Mouse (Mus musculus) neural tube, embryonic 11.5 days (tissue): Measurements from ENCODE around the gene Mrpl41. TPM values are rescaled to one million over a fixed set of nuclear protein-coding genes. Genes with fewer than 3 reads are reported as not detected.
"Not testable (repeated sequence)": the region's sequence is repeated elsewhere in the genome, so short reads cannot be mapped to it uniquely, and the experiment has no call there.

ENCODE experiments used
- ATAC-seq: fragments of 200-750 bp; cut with Nextera tagmentation; 2 replicates; pipeline ENCODE4 v1.8.0; 2017; ENCODE audit warnings: moderate number of reproducible peaks, mild to moderate bottlenecking, moderate TSS enrichment, moderate library complexity; ENCODE audit not compliant: insufficient read depth, low FRiP score, low TSS enrichment
- DNase-seq: peaks from one replicate; pipeline ENCODE4 v3.0.0-alpha.2; 2015; ENCODE audit warnings: low spot score
- H3K27ac ChIP-seq: fragments of 300-500 bp; sonication (generic); 2 replicates; pipeline ENCODE4 v1.5.1; 2014; ENCODE audit warnings: low read depth, mild to moderate bottlenecking, low read length
- H3K27me3 ChIP-seq: fragments of 300-500 bp; sonication (generic); 2 replicates; pipeline ENCODE4 v1.6.1; 2014; ENCODE audit warnings: mild to moderate bottlenecking, low read length, mixed read lengths; ENCODE audit not compliant: control insufficient read depth, insufficient read depth
- H3K36me3 ChIP-seq: fragments of 300-500 bp; sonication (generic); 2 replicates; pipeline ENCODE4 v1.6.1; 2014; ENCODE audit warnings: mild to moderate bottlenecking, low read length, moderate library complexity, mixed read lengths; ENCODE audit not compliant: control insufficient read depth, insufficient read depth
- H3K4me1 ChIP-seq: fragments of 300-500 bp; sonication (generic); 2 replicates; pipeline ENCODE4 v1.6.1; 2014; ENCODE audit warnings: low read length, mixed read lengths; ENCODE audit not compliant: control insufficient read depth, insufficient read depth
- H3K4me2 ChIP-seq: fragments of 300-500 bp; sonication (generic); 2 replicates; pipeline ENCODE4 v1.6.1; 2014; ENCODE audit warnings: low read depth, mild to moderate bottlenecking, moderate library complexity
- H3K4me3 ChIP-seq: fragments of 300-500 bp; sonication (generic); 2 replicates; pipeline ENCODE4 v1.5.1; 2014; ENCODE audit warnings: low read depth, low read length
- H3K9ac ChIP-seq: fragments of 300-500 bp; sonication (generic); 2 replicates; pipeline ENCODE4 v1.6.1; 2014; ENCODE audit warnings: mild to moderate bottlenecking, low read length
- H3K9me3 ChIP-seq: fragments of 300-500 bp; sonication (generic); 2 replicates; pipeline ENCODE4 v1.6.1; 2016; ENCODE audit warnings: low read length; ENCODE audit not compliant: control insufficient read depth
- WGBS: fragments of 180-500 bp; shearing (Covaris S2); extraction: QIAGEN DNeasy Blood & Tissue Kit; methylation state at CpG from one replicate; pipeline ENCODE4 v1.1.7; 2014; 5-methylcytosine and 5-hydroxymethylcytosine counted together
- polyA plus RNA-seq: library from polyadenylated mRNA; unstranded; fragments of >200 nt; fragmentation: Nextera tagmentation; extraction: Ambion mirVana; gene quantifications from 2 replicates; pipeline ENCODE4 v1.2.1, GENCODE M21; 2014

Gene Mrpl41
- polyA plus RNA-seq, 1 experiment from 2014 or later, result 147 TPM

DNA sequence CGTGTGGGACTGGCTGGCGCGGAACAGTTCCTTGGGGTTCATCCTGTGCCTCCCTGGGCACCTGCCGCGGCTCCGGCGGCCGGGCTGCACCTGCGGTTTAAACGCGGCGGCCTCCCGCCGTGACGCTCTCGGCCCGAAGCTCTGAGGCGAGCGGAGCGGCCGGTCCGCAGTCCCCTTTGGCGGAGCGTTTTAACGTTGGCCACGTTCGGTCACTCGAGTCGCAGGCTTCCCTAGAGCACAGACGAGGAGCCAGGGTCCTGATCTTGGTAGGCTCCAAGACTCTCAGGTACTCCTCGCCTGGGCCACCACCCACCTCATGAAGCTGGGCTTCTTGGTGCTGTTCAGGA, 24.7 kb downstream of the Mrpl41 start:
- DNase-seq (peak; percentile 23), ATAC-seq (no peak)
- H3K27me3 ChIP-seq, result no peaks in the 10 kb centered on the region
- H3K36me3 ChIP-seq, result peaks cover 2% of the 10 kb centered on the region
- under 1% methylated on average over 31 of the region's 31 CpGs for WGBS
- H3K4me2 ChIP-seq, result peak overlapping the region; percentile 94
- no peaks in the 10 kb centered on the region for H3K9me3 ChIP-seq
- peak overlapping the region; percentile 94 for H3K9ac ChIP-seq
- peak overlapping the region; percentile 98 for H3K4me3 ChIP-seq
- H3K27ac ChIP-seq, result peak overlapping the region; percentile 53; the same call in 1 of the 2 replicates
- H3K4me1 ChIP-seq, result peaks cover 6% of the 10 kb centered on the region

DNA sequence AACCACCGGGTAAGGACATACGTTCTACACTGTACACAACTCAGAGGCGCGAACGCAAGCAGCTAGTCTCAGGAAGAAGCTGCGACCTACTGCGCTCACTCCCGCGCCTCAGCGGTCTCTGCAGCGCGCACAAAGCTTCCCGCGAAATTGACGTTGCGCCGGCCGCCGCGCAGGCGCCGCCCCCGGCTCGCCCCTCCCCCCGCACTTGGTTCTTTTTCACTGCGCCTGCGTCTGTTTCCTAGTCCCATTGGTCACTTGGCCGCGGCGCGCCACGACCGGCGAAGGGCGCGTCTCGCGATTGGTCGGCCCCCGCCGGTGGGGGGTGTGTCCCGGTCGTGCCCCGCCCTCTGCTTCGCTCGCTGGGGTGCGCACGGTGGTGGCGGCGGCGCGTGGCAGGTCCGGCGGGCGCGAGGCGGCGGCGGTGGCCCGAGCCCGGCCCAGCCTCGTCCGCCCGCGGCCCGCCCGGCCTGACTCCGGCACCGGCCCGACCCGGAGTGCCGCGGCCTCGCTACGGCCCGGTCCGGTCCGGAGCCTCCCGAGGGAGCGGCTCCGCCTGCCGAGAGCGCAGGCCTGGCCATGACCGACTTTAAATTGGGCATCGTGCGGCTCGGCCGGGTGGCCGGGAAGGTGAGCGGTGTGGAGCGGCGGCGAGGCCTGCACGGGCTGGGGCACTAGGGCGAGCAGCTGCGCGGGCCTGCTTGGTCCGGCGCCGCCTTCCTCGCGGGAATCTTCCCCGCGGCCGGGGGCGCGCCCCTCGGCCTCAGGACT, 25.3 kb downstream of the Mrpl41 start, which contains the start of gene Zmynd19:
Gene Zmynd19 (plus strand): TSS at position 372 of the 768 bp plus-strand sequence.
- ATAC-seq, result peak; percentile 98
- H3K9ac ChIP-seq, result peak within 1 kb of the TSS; percentile 94
- under 1% methylated on average over 90 of the region's 108 CpGs for WGBS
- peak within 1 kb of the TSS; percentile 94 for H3K4me2 ChIP-seq
- H3K4me3 ChIP-seq, result peak within 1 kb of the TSS; percentile 98
- H3K36me3 ChIP-seq, result peaks cover 2% of the 10 kb centered on the region
- no peaks in the 10 kb centered on the region for H3K27me3 ChIP-seq
- H3K27ac ChIP-seq, result peak within 1 kb of the TSS; percentile 53; the same call in 1 of the 2 replicates
- DNase-seq, result peak; percentile 98
- H3K4me1 ChIP-seq, result peaks cover 6% of the 10 kb centered on the region
- H3K9me3 ChIP-seq, result no peaks in the 10 kb centered on the region

DNA sequence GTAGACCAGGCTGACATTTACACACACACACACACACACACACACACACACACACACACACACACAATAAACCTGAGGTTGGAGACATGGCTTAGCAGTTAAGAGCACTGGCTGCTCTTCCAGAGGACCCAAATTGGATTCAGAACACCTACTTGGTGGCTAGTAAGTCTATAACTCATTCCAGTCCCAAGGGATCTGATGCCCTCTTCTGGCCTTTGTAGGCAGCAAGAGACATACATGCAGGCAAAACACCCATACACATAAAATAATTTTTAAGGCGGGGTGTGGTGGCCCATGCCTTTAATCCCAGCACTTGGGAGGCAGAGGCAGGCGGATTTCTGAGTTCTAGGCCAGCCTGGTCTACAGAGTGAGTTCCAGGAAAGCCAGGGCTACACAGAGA, 30.6 kb downstream of the Mrpl41 start:
- 57% methylated on average over 2 of the region's 2 CpGs for WGBS
- not testable (repeated sequence) for ATAC-seq, DNase-seq, H3K4me3 ChIP-seq, H3K4me1 ChIP-seq, H3K36me3 ChIP-seq, H3K27me3 ChIP-seq, H3K9ac ChIP-seq, H3K4me2 ChIP-seq, H3K27ac ChIP-seq, H3K9me3 ChIP-seq

DNA sequence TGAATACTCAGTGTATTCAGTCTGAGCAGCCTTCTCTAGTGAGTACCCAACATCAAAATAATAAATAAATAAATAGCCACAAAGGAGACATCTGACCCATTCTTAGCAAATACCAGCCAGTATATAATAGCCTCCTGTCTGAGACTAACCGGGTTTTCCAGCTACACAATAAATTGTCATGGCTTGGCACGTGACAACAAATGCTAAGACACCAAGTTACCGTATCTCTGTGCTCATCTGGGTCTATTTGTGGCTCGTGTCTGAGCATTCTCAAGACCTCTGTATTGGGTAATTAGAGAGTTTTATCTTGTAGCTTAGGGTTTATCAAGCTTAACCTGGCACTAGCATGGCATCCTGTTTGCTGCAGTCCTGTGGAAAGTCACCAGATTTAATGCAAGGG, 32.8 kb downstream of the Mrpl41 start:
- Histone ChIP-seq H3K4me3 (no peak overlapping the region), H3K36me3 (no peaks in the 10 kb centered on the region), H3K9me3 (no peaks in the 10 kb centered on the region), H3K4me1 (no peaks in the 10 kb centered on the region), H3K27me3 (no peaks in the 10 kb centered on the region), H3K27ac (no peak overlapping the region), H3K4me2 (no peak overlapping the region), H3K9ac (no peak overlapping the region)
- ATAC-seq, result no peak
- no peak for DNase-seq
- 77% methylated on average over 4 of the region's 4 CpGs for WGBS

DNA sequence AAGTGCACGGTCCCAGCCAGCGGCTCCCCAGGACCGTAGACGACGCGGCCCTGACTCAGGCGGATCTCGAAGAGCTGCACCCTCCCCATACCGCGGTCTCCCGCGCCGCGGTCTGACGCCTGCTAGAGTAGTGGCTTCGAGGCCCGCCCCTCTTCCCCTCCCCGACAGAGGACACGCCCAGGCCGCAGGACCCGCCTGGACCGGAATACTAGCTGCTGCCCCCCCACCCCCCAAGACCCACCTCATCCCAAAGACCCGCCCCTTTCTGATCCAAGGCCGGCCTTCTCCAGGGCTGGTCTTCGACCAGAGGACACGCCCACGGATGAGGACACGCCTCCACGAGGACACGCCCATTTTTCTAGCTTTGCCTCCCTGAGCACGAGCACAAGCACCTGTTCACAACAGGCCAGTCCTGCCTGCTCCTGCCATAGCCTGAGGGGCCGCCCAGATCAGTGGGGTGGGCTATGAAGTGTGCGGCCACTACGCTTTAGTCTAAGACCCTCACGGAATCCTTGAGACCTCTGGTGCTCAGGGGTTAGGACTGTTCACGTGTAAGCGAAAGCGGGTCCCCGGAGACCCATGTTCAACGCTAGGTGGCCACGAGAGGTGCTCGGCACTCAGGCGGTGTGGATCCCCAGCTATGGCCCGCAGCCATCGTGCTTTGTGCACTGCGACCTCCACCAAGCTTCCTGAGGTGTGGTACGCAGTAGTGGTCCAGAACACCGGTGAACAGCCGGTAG, 39.7 kb downstream of the Mrpl41 start, which contains the start of gene Arrdc1:
Gene Arrdc1 (minus strand): TSS at position 196 of the 740 bp plus-strand sequence.
- H3K9ac ChIP-seq, result peak within 1 kb of the TSS; percentile 69
- WGBS, result under 1% methylated on average over 48 of the region's 49 CpGs
- peak within 1 kb of the TSS; percentile 98 for H3K4me2 ChIP-seq
- peak within 1 kb of the TSS; percentile 56 for H3K4me3 ChIP-seq
- no peaks in the 10 kb centered on the region for H3K36me3 ChIP-seq
- no peaks in the 10 kb centered on the region for H3K27me3 ChIP-seq
- no peaks in the 10 kb centered on the region for H3K9me3 ChIP-seq
- peaks cover 3% of the 10 kb centered on the region; the same call in 1 of the 2 replicates for H3K4me1 ChIP-seq
- ATAC-seq (peak; percentile 91), DNase-seq (peak; percentile 93)
- no peak within 1 kb of the TSS for H3K27ac ChIP-seq

DNA sequence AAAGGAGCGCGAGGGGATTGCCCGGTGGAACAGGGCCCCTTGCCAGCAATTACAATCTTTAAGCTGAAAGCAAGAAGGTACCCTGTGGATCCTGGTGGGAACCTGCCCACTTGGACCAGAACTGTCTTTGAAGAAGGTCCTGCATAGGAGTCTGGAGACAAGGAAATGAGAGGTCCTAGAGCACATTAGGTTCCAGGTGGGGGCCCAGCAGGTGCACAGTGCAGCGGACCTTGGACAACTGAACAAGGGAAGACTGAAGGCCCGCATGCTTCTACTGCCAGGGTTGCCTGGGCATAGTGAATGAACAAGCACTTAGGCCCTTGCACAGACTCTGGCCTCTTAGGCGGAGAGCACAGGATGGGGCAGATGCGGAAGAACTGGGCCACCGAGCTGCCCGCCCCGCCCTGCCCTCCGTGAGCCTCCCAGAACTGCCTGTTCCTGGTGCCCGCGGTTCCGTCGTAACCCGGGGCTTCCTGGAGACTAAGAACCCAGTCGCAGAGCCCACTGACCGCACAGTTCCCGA, 40.4 kb downstream of the Mrpl41 start:
- Histone ChIP-seq H3K27ac (no peak overlapping the region), H3K4me3 (peak overlapping the region; percentile 56), H3K9me3 (no peaks in the 10 kb centered on the region), H3K4me2 (peak overlapping the region; percentile 98), H3K27me3 (no peaks in the 10 kb centered on the region), H3K9ac (peak overlapping the region; percentile 69), H3K4me1 (peaks cover 3% of the 10 kb centered on the region; the same call in 1 of the 2 replicates), H3K36me3 (no peaks in the 10 kb centered on the region)
- ATAC-seq, result peak; percentile 49
- DNase-seq, result no peak
- WGBS, result 6% methylated on average over 19 of the region's 19 CpGs

DNA sequence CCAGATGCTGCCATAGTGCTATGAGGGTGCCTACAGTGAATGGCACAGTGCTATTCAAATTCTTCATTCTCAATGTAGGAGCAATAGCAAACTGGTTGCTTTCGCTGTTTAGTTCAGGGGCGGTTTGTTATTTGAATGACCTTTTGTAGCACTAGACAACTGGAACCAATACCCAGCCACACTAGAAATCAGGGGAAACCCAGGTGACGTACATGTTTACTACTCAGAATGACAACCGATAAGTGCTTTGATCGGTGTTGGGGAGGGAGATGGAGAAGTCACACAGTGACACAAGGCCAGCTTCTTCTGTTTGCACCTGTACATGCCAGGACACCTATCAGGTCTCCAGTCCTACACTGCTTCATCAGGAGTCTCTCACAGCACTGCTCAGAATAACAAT, 45.3 kb downstream of the Mrpl41 start:
- Histone ChIP-seq H3K27ac (no peak overlapping the region), H3K36me3 (no peaks in the 10 kb centered on the region), H3K4me3 (no peak overlapping the region), H3K4me2 (no peak overlapping the region), H3K4me1 (no peaks in the 10 kb centered on the region), H3K27me3 (no peaks in the 10 kb centered on the region), H3K9ac (no peak overlapping the region), H3K9me3 (no peaks in the 10 kb centered on the region)
- ATAC-seq (no peak), DNase-seq (no peak)
- 95% methylated on average over 5 of the region's 5 CpGs for WGBS

DNA sequence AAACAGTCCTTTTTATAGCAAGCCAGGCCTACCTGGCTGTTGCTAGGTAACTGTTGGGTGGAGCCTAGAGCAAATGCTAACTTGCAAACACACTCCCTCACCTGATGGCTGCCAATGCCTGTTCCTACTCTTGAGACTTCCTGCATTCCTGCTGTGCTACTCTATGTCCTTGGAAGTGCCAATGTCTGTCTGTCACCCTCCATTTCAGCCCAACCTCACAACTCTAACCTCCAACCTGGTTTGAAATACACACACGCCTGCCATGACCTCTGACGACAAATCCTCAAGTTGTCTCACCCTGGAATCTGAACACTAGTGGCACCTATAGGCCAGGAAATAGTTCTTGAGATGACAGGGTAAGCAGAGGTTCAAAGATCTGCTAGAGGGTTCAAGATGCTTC, 45.8 kb downstream of the Mrpl41 start:
- H3K4me3 ChIP-seq, result no peak overlapping the region
- H3K4me1 ChIP-seq, result no peaks in the 10 kb centered on the region
- no peaks in the 10 kb centered on the region for H3K9me3 ChIP-seq
- H3K27me3 ChIP-seq, result no peaks in the 10 kb centered on the region
- no peak overlapping the region for H3K9ac ChIP-seq
- no peaks in the 10 kb centered on the region for H3K36me3 ChIP-seq
- no peak overlapping the region for H3K27ac ChIP-seq
- no peak overlapping the region for H3K4me2 ChIP-seq
- no peak for ATAC-seq
- WGBS, result 54% methylated on average over 2 of the region's 2 CpGs
- no peak for DNase-seq
